Mouse (Mus musculus): Measurements from ENCODE around the gene Was. TPM values are rescaled to one million over a fixed set of nuclear protein-coding genes. Genes with fewer than 3 reads are reported as not detected.
A peak's percentile ranks its signal among the peaks of the same experiment; 100 is the strongest.
"Not testable (repeated sequence)": the region's sequence is repeated elsewhere in the genome, so short reads cannot be mapped to it uniquely, and the experiment has no call there.

The Was gene
- polyA plus RNA-seq, 1 experiment from 2014 or later, result 1.0 TPM

DNA sequence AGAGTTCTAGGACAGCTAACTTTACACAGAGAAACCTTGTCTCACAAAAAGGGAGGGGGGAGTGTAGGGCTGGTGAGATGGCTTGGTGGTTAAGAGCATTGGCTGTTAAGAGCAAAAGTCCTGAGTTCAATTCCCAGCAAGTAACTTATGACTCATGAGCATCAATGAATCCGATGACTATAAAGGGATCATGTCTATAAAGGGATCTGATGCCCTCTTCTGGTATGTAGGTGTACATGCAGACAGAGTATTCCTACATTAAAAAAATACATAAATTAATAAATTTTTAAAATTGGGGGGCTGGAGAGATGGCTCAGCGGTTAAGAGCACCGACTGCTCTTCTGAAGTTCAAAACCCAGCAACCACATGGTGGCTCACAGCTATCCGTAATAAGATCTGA is 25.0 kb upstream of the Was start:
- Histone ChIP-seq H3K4me3 (ENCODE audit: low read depth, low read length) (no peak overlapping the region), H3K4me2 (ENCODE audit: low read depth, low read length) (no peak overlapping the region)
- WGBS, result 75% methylated on average over 4 of the region's 4 CpGs

DNA sequence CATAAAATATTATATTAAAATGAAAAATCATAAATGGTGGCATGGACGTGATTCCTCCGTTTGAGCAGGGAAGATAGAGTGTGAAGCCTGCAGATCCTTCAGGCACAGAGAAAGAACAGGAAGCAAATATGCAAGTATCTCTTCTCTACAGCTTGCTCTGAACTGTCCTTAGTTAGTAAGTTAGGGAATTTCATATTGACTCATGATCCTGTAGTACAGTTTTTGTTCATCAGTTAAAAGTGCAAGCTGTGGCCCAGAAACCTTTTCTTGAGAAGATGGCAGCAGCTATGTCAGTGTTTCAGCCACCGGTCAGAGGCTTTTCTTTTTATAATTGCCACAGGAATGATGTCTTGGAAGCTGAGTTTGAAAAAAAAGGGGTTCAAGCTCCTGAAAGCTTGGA is 14.7 kb upstream of the Was start:
- Histone ChIP-seq H3K27me3 (replicated peaks; ENCODE audit: control insufficient read depth, insufficient read depth, low read length) (no peaks in the 10 kb centered on the region), H3K9ac (ENCODE audit: low read depth, low read length) (no peak overlapping the region), H3K4me2 (ENCODE audit: low read depth, low read length) (no peak overlapping the region), H3K4me1 (ENCODE audit: control insufficient read depth, insufficient read depth, low read length) (no peaks in the 10 kb centered on the region), H3K4me3 (ENCODE audit: low read depth, low read length) (no peak overlapping the region), H3K27ac (replicated peaks; ENCODE audit: low read depth, low read length) (no peak overlapping the region), H3K36me3 (ENCODE audit: control insufficient read depth, insufficient read depth, low read length) (no peaks in the 10 kb centered on the region), H3K9me3 (ENCODE audit: control insufficient read depth, low read length) (no peaks in the 10 kb centered on the region)
- ATAC-seq (ENCODE audit: low read depth) (no peak), DNase-seq (ENCODE audit: low spot score) (no peak)
- 91% methylated on average over 3 of the region's 3 CpGs for WGBS

More for the DNA sequence above, 25.0 kb upstream of the Was start:
- Histone ChIP-seq H3K27me3 (replicated peaks; ENCODE audit: control insufficient read depth, insufficient read depth, low read length) (no peaks in the 10 kb centered on the region), H3K9ac (ENCODE audit: low read depth, low read length) (no peak overlapping the region), H3K4me1 (ENCODE audit: control insufficient read depth, insufficient read depth, low read length) (no peaks in the 10 kb centered on the region), H3K9me3 (ENCODE audit: control insufficient read depth, low read length) (no peaks in the 10 kb centered on the region), H3K36me3 (ENCODE audit: control insufficient read depth, insufficient read depth, low read length) (no peaks in the 10 kb centered on the region), H3K27ac (replicated peaks; ENCODE audit: low read depth, low read length) (no peak overlapping the region)
- ATAC-seq (ENCODE audit: low read depth) (no peak), DNase-seq (ENCODE audit: low spot score) (no peak)

DNA sequence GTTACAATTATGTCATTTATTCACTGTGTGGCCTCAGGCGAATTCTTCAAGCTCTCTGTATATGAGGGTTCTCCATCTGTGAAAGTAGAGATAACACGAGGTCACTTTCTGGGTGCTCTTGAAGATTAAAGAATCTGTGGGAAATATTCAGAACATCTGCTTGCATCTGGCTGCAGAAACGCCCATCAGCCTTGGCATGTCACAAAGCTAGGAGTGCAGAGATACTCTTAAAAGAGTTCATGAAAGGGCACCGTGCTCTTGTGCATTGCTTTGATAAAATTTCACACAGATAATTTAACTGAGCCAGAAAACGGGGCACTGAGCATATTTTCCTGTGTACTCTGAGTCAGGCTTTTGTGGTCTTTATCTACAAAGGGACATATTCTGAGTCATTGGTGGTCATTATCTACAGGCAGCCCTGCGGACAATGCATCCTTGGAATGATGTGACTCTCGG is 11.9 kb upstream of the Was start:
- 60% methylated on average over 7 of the region's 7 CpGs for WGBS
- Histone ChIP-seq H3K36me3 (ENCODE audit: control insufficient read depth, insufficient read depth, low read length) (no peaks in the 10 kb centered on the region), H3K9me3 (ENCODE audit: control insufficient read depth, low read length) (no peaks in the 10 kb centered on the region), H3K4me1 (ENCODE audit: control insufficient read depth, insufficient read depth, low read length) (no peaks in the 10 kb centered on the region), H3K27me3 (replicated peaks; ENCODE audit: control insufficient read depth, insufficient read depth, low read length) (no peaks in the 10 kb centered on the region), H3K4me2 (ENCODE audit: low read depth, low read length) (no peak overlapping the region), H3K9ac (ENCODE audit: low read depth, low read length) (no peak overlapping the region), H3K27ac (replicated peaks; ENCODE audit: low read depth, low read length) (no peak overlapping the region), H3K4me3 (ENCODE audit: low read depth, low read length) (no peak overlapping the region)
- DNase-seq (ENCODE audit: low spot score) (no peak), ATAC-seq (ENCODE audit: low read depth) (no peak)

DNA sequence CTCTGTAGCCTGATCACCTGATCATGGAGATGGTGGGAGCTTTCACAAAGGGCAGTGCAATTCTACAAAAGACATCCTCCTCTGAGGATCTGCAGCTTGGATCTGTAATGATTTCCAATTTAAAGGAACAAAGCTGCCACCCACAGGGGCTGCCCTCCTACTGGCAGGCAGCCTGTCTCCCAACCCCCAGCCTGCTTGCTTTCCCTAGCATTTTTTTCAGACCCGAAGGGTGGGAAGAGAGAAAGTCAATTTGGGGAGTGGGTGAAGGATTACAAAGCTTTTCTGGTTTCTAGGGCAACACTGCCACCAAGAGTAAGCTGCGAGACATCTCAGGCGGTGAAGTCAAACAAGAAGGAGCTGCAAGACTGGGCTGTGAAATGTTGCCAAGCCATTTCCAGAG is 10.7 kb upstream of the Was start:
- DNase-seq (ENCODE audit: low spot score) (peak; percentile 79), ATAC-seq (ENCODE audit: low read depth) (peak; percentile 28; the same call in 1 of the 2 replicates)
- Histone ChIP-seq H3K27ac (replicated peaks; ENCODE audit: low read depth, low read length) (0 out of 2 replicates have a peak overlapping the region, but pooled peaks have one; percentile 28), H3K36me3 (ENCODE audit: control insufficient read depth, insufficient read depth, low read length) (no peaks in the 10 kb centered on the region), H3K4me2 (ENCODE audit: low read depth, low read length) (no peak overlapping the region), H3K9ac (ENCODE audit: low read depth, low read length) (peak overlapping the region; percentile 14; the same call in 1 of the 2 replicates), H3K9me3 (ENCODE audit: control insufficient read depth, low read length) (no peaks in the 10 kb centered on the region), H3K4me1 (ENCODE audit: control insufficient read depth, insufficient read depth, low read length) (no peaks in the 10 kb centered on the region), H3K27me3 (replicated peaks; ENCODE audit: control insufficient read depth, insufficient read depth, low read length) (no peaks in the 10 kb centered on the region), H3K4me3 (ENCODE audit: low read depth, low read length) (no peak overlapping the region)
- WGBS, result 30% methylated on average over 3 of the region's 3 CpGs

DNA sequence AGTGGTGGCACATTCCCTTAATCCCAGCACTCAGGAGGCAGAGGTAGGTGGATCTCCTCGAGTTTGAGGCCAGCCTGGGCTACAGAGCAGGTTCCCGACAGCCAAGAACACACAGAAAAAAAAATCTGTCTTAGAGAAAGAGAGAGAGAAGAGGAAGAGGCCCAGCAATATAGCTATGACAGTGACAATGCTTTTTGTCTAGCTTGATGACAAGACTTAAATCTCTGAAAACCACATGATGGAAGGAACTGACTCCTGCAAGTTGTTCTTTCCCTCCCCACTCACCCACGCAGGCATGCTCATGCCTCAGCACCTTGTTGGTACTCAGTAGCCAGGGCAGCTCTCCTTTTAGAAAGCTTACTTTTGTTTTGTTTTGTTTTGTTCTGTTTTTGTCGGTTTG is 9.1 kb upstream of the Was start:
- Histone ChIP-seq H3K9me3 (ENCODE audit: control insufficient read depth, low read length) (no peaks in the 10 kb centered on the region), H3K27me3 (replicated peaks; ENCODE audit: control insufficient read depth, insufficient read depth, low read length) (no peaks in the 10 kb centered on the region), H3K4me1 (ENCODE audit: control insufficient read depth, insufficient read depth, low read length) (no peaks in the 10 kb centered on the region), H3K36me3 (ENCODE audit: control insufficient read depth, insufficient read depth, low read length) (no peaks in the 10 kb centered on the region), H3K27ac (replicated peaks; ENCODE audit: low read depth, low read length) (no peak overlapping the region), H3K4me3 (ENCODE audit: low read depth, low read length) (no peak overlapping the region), H3K9ac (ENCODE audit: low read depth, low read length) (no peak overlapping the region), H3K4me2 (ENCODE audit: low read depth, low read length) (no peak overlapping the region)
- 61% methylated on average over 4 of the region's 4 CpGs for WGBS
- no peak for DNase-seq (ENCODE audit: low spot score)
- no peak for ATAC-seq (ENCODE audit: low read depth)

DNA sequence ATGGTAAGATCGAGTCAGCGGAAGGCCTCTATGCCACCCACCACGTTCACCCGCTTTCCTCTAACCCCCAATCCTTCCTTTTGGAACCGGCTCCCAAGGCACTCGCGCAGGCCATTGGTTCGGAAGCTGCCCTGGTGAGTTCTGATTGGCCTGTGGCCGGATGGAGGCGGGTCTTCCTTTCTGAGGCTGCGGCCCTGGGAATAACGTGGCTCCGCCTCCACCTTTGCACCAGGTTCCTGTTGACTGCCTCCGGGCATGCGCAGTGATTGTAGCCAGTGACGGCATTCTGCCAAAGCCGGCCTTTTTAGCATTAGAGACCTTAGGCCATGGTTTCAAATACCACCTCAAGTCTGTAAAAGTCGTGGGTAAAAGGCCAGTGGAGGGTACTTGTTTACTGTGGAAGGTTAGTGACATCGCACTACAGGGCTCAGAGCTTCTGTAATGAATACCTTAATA is 6.5 kb upstream of the Was start:
- Histone ChIP-seq H3K9ac (ENCODE audit: low read depth, low read length) (peak overlapping the region; percentile 42), H3K4me1 (ENCODE audit: control insufficient read depth, insufficient read depth, low read length) (no peaks in the 10 kb centered on the region), H3K27me3 (replicated peaks; ENCODE audit: control insufficient read depth, insufficient read depth, low read length) (no peaks in the 10 kb centered on the region), H3K36me3 (ENCODE audit: control insufficient read depth, insufficient read depth, low read length) (no peaks in the 10 kb centered on the region), H3K4me2 (ENCODE audit: low read depth, low read length) (peak overlapping the region; percentile 51), H3K27ac (replicated peaks; ENCODE audit: low read depth, low read length) (peak overlapping the region; percentile 55), H3K9me3 (ENCODE audit: control insufficient read depth, low read length) (no peaks in the 10 kb centered on the region), H3K4me3 (ENCODE audit: low read depth, low read length) (peak overlapping the region; percentile 31)
- ATAC-seq (ENCODE audit: low read depth), result peak; percentile 96
- WGBS, result 36% methylated on average over 14 of the region's 19 CpGs
- DNase-seq (ENCODE audit: low spot score), result peak; percentile 97

DNA sequence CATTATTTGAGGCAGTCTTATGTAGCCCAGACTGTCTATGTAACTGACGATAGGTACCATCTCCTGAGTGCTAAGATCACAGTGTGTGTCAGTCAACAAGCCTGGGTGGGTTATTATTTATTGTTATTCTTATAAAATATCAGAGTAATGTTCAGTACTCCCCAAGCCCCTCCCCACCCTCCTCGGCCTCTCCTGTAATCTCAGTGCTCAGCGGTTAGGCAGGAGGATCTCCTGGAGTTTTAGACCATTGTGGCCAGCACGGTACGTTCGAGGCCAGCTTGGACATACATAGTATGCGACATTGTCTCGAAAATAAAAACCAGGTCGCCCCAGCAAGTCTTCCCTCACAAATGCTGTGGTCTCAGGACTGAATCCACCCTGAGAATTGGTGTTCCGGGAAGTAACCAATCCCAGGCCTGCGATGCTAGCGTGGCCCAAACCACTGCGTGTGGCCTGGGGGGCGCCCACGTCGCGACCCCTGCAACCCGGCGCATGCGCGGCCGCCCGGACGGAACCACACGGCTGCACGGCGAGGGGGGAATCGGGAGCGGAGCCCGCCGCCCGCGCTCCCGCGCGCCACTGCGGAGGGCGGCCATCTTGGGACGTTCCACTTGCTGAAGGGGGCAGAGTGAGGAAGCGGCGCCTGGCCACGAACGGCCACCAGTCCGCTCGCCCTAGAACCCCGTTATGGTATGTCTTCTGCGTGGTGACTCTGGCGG is 5.9 kb upstream of the Was start:
- DNase-seq (ENCODE audit: low spot score); H3K9me3 ChIP-seq (ENCODE audit: control insufficient read depth, low read length); H3K36me3 ChIP-seq (ENCODE audit: control insufficient read depth, insufficient read depth, low read length); H3K4me1 ChIP-seq (ENCODE audit: control insufficient read depth, insufficient read depth, low read length); H3K27ac ChIP-seq (replicated peaks; ENCODE audit: low read depth, low read length); H3K27me3 ChIP-seq (replicated peaks; ENCODE audit: control insufficient read depth, insufficient read depth, low read length): not testable (repeated sequence)
- Histone ChIP-seq H3K4me3 (ENCODE audit: low read depth, low read length) (peak overlapping the region; percentile 31), H3K4me2 (ENCODE audit: low read depth, low read length) (peak overlapping the region; percentile 51), H3K9ac (ENCODE audit: low read depth, low read length) (peak overlapping the region; percentile 34; the same call in 1 of the 2 replicates)
- WGBS, result 35% methylated on average over 9 of the region's 48 CpGs
- peak; percentile 92 for ATAC-seq (ENCODE audit: low read depth)

DNA sequence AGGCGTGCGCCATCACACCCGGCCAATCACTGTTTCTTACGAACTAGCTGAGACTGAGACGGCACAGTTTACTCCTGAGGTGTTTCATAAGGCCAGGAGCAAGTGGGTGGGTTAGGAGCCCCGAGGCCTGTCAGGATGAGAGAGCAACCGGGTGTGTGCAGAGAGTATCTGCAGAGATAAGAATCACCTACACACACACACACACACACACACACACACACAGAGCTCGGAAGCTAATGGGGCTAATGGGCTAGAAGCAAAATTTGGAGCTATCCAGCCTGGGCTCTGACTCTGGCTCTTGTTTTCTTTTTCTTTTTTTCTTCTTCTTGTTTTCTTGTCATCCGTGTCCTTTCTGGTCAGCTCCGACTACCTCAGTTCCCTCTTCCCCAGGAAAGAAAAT is 5.2 kb upstream of the Was start:
- Histone ChIP-seq H3K4me1 (ENCODE audit: control insufficient read depth, insufficient read depth, low read length) (no peaks in the 10 kb centered on the region), H3K4me3 (ENCODE audit: low read depth, low read length) (peak overlapping the region; percentile 30), H3K36me3 (ENCODE audit: control insufficient read depth, insufficient read depth, low read length) (no peaks in the 10 kb centered on the region), H3K9ac (ENCODE audit: low read depth, low read length) (peak overlapping the region; percentile 34; the same call in 1 of the 2 replicates), H3K9me3 (ENCODE audit: control insufficient read depth, low read length) (no peaks in the 10 kb centered on the region), H3K4me2 (ENCODE audit: low read depth, low read length) (peak overlapping the region; percentile 51), H3K27me3 (replicated peaks; ENCODE audit: control insufficient read depth, insufficient read depth, low read length) (no peaks in the 10 kb centered on the region), H3K27ac (replicated peaks; ENCODE audit: low read depth, low read length) (no peak overlapping the region)
- WGBS, result 86% methylated on average over 10 of the region's 10 CpGs
- ATAC-seq (ENCODE audit: low read depth), result no peak
- DNase-seq (ENCODE audit: low spot score), result no peak

DNA sequence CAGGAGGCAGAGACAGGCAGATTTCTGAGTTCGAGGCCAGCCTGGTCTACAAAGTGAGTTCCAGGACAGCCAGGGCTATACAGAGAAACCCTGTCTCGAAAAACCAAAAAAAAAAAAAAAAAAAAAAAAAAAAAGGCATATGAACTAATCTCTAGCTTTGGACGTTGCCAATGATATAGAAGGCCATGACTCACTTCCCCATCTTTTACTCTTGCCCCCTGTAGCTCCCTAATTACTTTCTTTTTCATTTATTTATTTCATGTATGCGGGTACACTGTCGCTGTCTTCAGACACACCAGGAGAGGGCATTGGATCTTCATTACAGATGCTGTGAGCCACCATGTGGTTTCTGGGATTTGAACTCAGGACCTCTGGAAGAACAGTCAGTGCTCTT is 653 bp upstream of the Was start:
- not testable (repeated sequence) for H3K4me2 ChIP-seq (ENCODE audit: low read depth, low read length); H3K9me3 ChIP-seq (ENCODE audit: control insufficient read depth, low read length); H3K4me1 ChIP-seq (ENCODE audit: control insufficient read depth, insufficient read depth, low read length); H3K27ac ChIP-seq (replicated peaks; ENCODE audit: low read depth, low read length); H3K36me3 ChIP-seq (ENCODE audit: control insufficient read depth, insufficient read depth, low read length); H3K4me3 ChIP-seq (ENCODE audit: low read depth, low read length); H3K27me3 ChIP-seq (replicated peaks; ENCODE audit: control insufficient read depth, insufficient read depth, low read length); H3K9ac ChIP-seq (ENCODE audit: low read depth, low read length); DNase-seq (ENCODE audit: low spot score); ATAC-seq (ENCODE audit: low read depth)
- 79% methylated on average over 4 of the region's 5 CpGs for WGBS

Data from embryonic facial prominence, embryonic 14.5 days (tissue).